Mouse (Mus musculus): ENCODE results near the gene Tbc1d9b. TPM values are rescaled to one million over a fixed set of nuclear protein-coding genes. Genes with fewer than 3 reads are reported as not detected.
"Not testable (repeated sequence)": the region's sequence is repeated elsewhere in the genome, so short reads cannot be mapped to it uniquely, and the experiment has no call there.

Tbc1d9b gene
- total RNA-seq, 2 experiments from 2014 or later, result 71.9 to 77.0 TPM

DNA sequence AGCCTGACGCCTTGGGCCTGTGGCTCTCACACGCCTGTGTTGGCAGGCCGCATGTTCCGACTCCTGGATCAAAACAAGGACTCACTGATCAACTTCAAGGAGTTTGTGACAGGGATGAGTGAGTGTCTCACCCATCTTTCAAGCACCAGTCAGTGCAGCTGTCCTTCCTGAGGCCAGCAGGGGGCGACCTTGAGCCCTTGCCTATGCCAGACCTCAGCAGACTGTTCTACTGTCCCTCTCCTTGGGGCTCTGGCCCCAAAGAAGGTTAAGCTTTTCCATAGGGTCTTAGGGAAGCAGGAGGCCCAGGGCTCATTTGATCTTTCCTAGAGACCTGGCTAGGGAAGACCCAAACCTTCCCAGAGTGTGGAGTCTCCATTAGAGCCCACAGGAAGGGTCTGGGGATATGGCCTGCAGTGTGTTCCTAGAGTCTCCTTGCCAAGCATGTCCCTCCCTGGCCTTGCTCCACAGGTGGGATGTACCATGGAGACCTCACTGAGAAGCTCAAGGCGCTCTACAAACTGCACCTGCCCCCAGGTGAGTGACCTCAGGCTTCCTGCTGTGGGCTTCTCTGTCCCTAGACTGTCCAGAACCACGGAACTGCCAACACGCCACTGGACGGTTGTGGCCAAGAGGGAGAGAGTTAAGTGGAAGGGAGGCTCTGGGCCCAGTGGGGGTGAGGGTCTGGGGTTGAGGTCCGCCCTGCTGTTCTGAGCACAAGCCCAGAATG is 30.5 kb downstream of the Tbc1d9b start:
- peak in 1 of 2 experiments; percentile 70 for DNase-seq (ENCODE audit: extremely low spot score in 1 of 2, low spot score in 2 of 2)
- intact Hi-C loops (cut with DNase I), result no loop called here

DNA sequence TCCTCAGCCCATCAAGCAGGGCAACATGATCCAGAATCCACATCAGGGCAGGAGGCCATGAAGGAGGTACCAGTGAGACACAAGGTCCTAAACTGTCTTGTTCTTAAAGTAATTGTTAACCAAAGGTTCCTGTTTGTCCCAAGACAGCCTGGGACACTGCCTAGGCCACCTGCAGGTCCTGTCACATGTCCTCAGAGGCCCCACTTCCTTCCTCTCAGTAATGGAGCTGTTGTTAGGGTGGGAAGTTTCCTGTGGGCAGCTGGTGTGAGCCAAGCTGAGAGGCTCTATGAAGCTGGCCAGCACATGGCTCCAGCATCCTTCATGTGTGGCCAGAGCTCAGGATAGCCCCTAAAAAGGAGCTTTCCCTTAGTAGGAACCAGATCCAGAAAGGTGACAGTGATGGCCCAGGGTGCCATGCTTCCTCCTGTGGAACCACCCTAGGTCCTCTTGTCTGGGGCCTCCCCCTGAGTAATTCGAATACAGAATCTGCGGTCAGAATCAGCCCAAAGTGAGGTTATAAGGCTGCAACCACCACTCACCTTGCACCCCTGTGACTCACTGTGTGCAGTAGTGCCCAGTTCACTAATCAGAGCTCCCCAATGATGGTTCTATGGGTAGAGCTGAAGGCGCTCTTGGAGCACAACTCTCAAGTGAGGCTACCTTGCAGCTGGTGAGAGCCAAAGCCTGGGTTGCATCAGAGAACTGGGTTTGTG is 31.3 kb downstream of the Tbc1d9b start:
- intact Hi-C loops (cut with DNase I), result no loop called here
- peak in 1 of 2 experiments; percentile 49 for DNase-seq (ENCODE audit: extremely low spot score in 1 of 2, low spot score in 2 of 2)

DNA sequence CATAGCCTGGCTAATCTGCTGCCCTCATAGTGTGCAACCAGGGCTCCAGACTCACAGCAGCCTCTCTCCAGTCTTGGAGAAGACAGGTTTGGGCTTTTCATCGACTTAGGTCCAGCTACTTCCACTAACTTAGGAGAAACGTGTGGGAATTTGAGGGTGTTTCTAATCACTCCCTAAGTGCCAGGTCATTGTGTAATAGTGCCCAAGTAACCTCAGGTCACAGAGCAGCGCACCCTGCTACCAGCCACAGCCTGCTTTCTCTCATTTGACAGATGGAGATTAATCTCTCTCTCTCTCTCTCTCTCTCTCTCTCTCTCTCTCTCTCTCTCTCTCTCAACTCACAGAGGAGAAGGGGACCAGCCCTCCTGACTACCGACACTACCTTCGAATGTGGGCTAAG is 37.2 kb downstream of the Tbc1d9b start:
- intact Hi-C loops (cut with DNase I), result no loop called here
- DNase-seq (ENCODE audit: extremely low spot score in 1 of 2, low spot score in 2 of 2), result no peak

DNA sequence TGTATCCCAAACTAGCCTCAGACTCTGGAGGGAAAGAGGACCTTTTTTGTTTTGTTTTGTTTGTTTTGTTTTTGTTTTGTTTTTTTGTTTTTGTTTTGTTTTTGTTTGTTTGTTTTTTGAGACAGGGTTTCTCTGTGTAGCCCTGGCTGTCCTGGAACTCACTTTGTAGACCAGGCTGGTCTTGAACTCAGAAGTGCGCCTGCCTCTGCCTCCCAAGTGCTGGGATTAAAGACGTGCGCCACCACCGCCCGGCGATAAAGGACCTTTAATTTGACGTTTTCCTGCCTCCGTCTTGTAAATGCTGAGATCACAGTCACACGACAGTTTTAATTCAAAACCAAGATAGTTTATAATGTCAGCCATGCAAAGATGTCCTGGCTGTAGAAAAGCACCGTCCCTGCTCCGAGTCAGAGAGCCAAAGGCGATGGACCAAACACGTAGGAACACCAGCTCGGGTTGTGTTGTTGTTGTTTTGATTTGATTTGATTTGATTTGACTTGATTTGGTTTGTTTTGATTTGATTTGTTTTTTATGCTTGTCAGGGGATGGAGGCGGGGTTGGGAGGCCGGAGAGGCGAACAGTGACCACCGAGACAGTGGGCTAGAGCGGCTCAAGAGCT is 43.0 kb downstream of the Tbc1d9b start, which contains the start of gene Mrnip:
Gene Mrnip, plus strand, starts transcription at position 334 of the 619 bp plus-strand sequence.
- intact Hi-C loops (cut with DNase I), result not testable (repeated sequence)
- DNase-seq (ENCODE audit: extremely low spot score in 1 of 2, low spot score in 2 of 2), result peak; percentile 16 to 27

DNA sequence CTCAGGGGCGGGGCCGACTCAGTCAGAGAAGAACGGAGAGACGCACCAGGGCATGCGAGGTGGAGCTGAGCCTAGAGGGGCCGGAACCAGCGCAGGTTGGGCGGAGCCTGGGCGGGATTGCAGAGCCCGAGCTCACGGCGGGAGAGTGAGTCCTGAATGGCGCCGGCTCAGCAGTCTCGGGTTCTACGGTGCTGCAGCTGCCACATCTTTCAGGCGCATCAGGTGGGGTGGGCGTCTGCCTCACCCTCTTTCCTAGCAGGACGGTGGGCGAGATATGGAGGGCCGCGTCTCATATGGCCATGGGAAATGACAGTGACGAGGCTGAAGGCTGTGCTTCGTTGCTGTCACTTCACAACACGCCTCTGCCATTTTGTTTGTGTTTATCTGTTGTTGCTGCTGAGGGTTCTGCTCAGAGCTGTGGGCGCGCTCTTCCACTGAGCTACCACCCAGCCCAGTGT is 43.6 kb downstream of the Tbc1d9b start:
- peak; percentile 94 to 99 for DNase-seq (ENCODE audit: extremely low spot score in 1 of 2, low spot score in 2 of 2)
- intact Hi-C loops (cut with DNase I), result no loop called here

DNA sequence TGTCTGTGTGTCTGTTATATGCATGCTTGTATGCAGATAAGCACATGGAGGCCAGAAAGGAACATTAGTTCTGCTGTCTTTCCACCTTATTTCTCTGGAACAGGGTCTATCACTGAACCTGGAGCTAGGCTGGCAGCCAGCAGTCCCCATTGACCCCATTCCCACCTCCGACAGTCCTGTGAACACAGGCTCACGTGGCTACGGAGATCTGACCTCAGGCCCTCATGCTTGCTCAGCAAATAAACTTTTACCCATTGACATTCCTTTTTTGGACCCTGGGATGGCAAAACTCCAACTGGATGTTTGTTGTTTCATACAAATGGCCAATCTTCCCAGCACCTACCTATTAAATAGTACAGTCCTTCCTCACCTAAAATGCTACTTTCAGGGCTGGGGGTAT is 45.2 kb downstream of the Tbc1d9b start:
- no peak for DNase-seq (ENCODE audit: extremely low spot score in 1 of 2, low spot score in 2 of 2)
- intact Hi-C loops (cut with DNase I), result no loop called here

DNA sequence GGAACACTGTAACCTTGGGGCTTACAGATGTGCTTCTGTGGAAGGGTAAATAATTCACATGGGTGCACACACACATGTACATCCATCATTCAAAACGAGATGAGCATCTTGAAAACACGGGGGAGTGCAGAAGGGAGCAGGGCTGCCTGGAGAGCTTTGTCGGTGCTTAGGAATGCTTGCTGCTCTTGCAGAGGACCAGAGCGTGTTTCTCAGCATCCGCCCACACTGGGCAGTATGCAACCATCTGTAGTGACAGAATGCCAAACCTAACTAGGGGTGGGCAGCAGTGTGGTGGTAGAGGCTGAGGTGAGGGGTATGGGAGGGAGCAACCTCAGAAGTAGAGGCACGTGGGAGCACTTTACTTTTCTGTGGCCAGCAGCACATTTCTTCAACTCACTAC is 45.9 kb downstream of the Tbc1d9b start:
- peak in 1 of 2 experiments; percentile 22 for DNase-seq (ENCODE audit: extremely low spot score in 1 of 2, low spot score in 2 of 2)
- intact Hi-C loops (cut with DNase I), result no loop called here

DNA sequence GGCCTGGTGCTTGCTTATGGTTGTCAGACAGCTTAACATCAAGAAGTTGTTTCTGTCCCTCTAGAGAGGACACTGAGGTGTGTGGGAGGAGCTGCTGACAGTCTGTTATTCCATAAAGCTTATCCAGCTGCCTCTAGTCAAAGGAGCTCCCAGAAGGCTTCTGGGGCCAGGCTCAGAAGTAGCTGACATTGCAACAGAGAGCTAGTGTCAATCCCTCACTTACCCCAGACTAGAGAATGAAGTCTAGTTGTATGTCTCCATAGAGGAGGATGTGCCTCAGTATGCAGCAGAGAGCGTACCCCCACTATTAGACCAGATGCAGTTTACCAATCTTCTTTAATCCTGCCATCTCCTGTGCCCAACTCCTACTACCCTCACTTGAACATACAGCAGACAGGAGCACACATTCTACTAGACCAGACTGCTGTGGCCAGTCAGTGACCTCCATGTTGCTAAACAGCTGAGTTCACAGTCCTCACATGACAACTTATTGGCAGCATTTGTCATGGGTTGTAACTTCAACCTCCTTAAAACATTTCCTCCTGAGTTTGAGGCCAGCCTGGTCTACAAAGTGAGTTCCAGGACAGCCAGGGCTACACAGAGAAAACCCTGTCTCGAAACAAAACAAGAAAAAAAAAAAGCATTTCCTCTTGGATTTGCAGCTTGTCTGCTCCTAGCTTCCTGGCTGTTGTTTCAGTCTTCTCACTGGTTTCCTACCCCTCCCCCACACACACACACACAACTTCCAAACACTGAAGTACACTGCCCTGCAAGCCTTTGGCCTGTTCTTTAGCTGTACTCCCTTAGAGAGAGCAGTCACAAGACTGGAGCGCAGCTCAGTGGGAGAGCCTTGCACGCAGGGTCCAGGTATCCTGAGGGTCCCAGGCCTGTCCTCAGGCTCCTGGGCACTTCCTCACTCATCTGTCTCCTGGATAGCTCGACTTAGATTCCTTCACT is 47.6 kb downstream of the Tbc1d9b start:
- no peak for DNase-seq (ENCODE audit: extremely low spot score in 1 of 2, low spot score in 2 of 2)
- intact Hi-C loops (cut with DNase I), result no loop called here

DNA sequence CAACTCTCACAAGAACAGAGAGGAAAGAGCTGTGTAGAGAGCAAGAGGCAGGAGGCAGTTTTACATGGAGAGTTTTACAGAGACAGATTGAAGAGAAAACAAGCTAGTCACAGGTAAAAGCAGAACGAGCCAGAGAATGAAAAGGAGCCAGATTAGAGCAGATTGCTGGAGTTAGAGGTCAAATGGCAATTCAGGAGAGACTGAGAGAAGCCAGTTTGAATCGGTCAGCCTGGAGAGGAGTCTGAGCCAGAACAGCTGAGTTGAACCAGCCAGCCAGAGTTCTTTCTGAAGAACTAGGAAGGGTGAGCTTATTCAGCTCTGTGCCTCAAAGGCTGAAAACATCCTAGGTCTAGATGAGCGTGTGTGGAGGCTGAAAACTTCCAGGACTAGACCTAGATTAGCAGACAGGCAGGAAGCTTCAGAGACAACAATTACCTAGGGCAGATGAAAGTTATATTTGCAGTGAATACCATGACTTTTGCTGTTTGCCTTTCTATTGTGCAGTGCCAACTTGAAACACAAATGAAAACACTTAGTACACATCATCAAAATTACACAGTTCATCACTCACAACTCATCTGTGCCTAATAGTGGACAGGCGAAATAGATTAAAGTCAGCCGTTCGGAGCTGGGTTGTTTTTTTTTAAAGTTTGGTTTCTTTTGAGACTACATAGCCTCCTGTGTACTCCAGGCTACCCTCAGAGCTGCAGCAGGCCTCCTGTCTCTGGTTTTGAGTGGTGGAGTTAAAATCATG is 49.5 kb downstream of the Tbc1d9b start:
- no peak for DNase-seq (ENCODE audit: extremely low spot score in 1 of 2, low spot score in 2 of 2)

DNA sequence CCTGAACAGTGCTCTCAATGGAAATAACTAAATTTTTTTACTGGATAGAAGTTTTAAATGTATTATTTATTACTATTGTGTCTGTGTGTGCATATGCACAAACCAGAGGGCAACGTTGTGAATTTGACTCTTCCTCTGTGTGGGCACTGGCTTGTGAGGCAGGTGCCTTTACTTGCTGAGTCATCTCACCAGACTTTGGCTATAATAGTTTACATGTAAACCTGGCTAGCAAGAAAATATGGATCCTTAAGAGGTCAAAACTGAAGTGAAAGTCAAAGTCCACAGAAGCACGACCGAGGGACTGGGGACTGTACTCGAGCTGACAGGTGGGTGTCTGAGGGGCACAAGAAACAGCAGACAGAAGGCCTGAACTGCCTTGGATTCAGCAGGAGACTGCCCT is 51.5 kb downstream of the Tbc1d9b start:
- intact Hi-C loops (cut with DNase I), result no loop called here
- DNase-seq (ENCODE audit: extremely low spot score in 1 of 2, low spot score in 2 of 2), result no peak

More for the DNA sequence above, 49.5 kb downstream of the Tbc1d9b start:
- intact Hi-C loops (cut with DNase I), result no loop called here

DNA sequence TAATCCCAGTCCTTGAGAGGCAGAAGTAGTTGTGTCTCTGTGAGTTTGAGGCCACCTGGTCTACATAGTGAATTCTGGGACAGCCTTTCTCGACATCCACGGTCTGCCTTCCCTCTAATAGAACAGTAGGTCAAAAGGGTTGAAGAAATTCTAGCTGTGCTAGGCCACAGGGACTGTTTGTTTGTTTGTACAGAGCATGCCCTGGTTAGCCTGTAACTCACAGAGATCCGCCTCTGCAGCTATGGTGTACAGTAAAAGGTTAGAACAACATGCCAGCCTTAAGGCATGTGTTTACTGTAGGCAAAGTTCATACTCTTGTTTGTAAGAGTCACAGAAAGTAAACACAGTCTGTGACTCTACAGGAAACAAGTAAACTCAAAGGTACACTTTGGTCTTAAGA is 53.6 kb downstream of the Tbc1d9b start:
- no peak for DNase-seq (ENCODE audit: extremely low spot score in 1 of 2, low spot score in 2 of 2)
- intact Hi-C loops (cut with DNase I), result no loop called here

DNA sequence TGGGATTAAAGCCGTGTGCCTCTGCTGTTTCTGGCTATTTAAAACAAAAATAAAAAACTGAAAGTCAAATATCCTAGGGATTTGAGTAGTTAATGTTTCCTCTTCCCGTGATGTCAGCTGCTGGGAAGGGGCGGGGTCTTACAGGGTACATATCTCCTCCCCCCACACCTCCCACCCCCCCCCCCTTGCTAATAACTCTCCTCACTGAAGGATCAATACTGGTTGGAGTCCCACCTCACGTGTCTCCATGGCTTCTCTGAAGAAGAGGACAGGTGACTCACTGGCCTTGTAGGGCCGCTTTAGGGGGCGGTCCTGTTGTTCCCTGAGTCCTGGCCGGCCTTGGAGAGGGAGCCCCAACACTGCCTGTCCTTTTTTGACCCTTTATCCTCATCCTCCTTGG is 57.5 kb downstream of the Tbc1d9b start:
- intact Hi-C loops (cut with DNase I), result no loop called here
- DNase-seq (ENCODE audit: extremely low spot score in 1 of 2, low spot score in 2 of 2), result no peak

DNA sequence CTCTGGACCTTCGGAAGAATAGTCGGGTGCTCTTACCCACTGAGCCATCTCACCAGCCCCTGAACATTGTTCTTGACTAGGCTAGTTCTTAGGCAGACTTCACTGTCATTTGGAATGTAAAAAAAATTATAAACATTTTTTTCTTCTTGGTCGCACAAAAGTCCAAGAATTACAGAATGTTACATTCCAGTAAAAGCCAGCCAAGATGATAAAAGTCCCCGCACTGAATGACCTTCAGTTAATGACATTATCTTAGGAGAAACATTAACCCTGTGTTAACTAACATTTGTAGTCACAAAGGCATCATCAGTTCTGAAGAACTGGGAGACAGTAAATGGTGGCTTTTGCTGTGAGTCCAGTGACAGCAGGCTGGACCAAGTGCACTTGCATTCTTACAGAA is 59.2 kb downstream of the Tbc1d9b start:
- intact Hi-C loops (cut with DNase I), result no loop called here
- DNase-seq (ENCODE audit: extremely low spot score in 1 of 2, low spot score in 2 of 2), result no peak

DNA sequence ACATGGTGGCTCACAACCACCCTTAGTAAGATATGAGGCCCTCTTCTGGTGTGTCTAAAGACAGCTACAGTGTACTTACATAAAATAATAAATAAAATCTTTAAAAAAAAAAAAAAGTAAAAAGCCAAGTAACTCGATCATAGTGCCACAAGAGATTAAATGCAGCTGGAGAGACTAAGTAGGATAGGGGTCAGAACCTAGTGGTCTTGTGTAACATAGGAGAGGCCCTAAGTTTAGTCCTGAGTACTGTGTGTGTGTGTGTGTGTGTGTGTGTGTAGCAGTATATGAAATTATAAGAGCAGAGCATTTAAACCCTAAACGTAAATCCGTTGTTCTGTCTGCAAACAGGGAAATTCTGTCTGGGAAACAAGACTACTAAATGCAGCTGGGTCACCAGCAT is 61.1 kb downstream of the Tbc1d9b start:
- no peak for DNase-seq (ENCODE audit: extremely low spot score in 1 of 2, low spot score in 2 of 2)
- intact Hi-C loops (cut with DNase I), result no loop called here

DNA sequence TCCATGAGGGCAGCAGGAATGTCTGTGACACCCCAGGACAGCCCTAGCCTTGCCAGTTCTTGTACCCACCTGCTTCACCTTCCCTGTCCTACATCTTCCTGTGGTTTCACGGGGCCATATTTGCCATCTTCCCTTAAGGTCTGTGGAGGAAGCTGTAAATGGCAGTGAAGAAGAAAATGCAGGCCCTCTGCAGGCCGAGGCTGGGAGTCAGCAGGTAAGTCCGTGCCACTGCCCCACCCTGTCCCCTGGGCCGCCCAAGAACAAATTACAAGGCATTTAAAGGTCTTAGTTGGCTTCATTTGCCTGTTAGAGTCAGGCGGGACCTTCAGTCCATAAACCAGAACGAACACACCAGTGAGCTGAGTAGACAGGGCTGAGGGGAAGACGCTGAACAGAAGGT is 62.9 kb downstream of the Tbc1d9b start:
- intact Hi-C loops (cut with DNase I), result no loop called here
- no peak for DNase-seq (ENCODE audit: extremely low spot score in 1 of 2, low spot score in 2 of 2)

DNA sequence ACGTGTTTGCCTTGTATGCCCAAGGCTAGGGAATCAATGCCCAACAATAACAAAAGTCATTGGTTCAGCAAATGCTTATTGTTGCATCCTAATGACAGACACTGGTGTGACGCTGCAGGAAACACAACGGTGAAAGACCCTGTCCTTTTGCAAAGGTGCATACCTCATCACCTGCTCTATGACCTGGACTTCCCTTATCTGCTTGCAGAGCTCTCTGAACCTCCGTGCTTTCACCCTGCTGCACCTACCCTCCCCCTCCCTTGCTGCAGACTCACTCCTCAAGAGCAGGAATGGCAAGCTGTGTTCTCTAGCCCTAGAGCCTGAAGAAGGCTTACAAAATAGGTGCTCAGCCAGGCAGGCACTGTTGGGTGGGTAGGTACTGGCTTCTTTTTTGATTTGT is 63.6 kb downstream of the Tbc1d9b start:
- intact Hi-C loops (cut with DNase I), result no loop called here
- no peak for DNase-seq (ENCODE audit: extremely low spot score in 1 of 2, low spot score in 2 of 2)

DNA sequence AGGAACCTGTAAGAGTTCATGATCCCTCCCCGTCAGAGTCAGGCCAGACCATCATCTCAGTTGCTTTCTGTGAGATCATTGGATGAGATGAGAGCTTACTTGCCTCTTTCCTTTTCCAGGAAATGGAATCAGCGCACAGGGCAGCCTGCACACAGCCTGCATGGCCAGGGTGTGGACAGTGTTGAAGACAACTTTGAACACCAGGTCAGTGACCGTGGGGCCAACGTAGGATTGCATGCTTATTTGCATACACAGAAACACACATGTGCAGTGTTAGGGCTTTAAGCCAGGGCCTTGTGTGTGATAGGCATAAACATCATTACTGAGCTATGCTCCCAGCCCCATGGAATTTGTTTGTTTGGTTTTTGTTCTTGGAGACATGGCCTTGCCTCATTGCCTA is 66.3 kb downstream of the Tbc1d9b start:
- no peak for DNase-seq (ENCODE audit: extremely low spot score in 1 of 2, low spot score in 2 of 2)
- intact Hi-C loops (cut with DNase I), result no loop called here

DNA sequence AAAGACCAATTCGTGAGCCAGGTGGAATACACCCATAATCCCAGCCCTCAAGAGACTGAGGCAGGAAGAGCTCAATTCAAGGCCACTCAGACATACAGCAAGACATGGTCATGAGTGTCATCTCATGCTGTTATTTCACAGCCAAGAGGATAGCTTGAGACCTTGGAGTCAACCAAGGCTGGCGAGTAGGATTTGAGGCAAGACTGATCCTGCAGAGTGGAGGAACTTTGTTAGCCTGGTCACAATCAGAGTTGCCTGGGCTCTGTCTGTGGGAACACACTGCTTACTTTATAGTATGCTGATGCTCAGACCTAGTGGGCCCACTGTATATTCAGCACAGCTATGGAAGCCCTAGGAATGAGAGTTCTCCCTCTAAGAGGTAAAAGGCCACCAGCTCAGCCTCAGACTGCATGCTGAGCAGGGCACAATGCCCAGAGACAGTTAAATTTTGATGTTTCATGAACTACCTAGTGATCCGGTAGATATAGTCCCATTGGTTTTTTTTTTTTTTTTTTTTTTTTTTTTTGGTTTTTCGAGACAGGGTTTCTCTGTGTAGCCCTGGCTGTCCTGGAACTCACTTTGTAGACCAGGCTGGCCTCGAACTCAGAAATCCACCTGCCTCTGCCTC is 67.1 kb downstream of the Tbc1d9b start:
- intact Hi-C loops (cut with DNase I), result no loop called here
- no peak for DNase-seq (ENCODE audit: extremely low spot score in 1 of 2, low spot score in 2 of 2)
